In the genomic region with DNA sequence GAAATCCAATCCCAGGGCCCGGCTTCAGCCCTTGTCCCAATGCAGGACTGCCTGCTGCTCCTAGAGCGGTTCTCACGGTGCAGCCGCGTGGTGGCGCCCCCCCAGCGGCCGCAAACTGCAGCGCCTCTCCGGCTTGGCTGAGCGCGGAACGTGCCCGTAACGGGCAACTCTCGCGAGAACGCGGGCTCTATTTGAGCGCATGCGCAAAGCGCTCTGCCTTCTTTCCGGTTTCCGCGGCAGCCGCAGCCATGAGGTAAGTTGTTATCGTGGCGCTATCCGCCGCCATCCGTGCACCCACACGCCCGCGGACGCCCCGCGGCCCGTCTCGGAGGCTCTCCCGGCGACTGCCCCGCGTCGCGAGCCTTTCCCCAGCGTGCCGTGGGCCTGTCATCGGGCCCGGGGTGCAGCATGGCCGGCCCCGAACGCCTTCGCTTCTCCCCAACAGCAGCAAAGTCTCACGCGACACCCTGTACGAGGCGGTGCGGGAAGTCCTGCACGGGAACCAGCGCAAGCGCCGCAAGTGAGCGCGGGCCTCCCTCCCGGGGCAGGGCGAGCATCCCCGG, we compare ENCODE assay signal across 8 mouse cellular contexts. TPM values are rescaled to one million over a fixed set of nuclear protein-coding genes. Genes with fewer than 3 reads are reported as not detected.
DNase-seq lines count a peak whose midpoint lies in the region; ATAC-seq lines count a peak whose summit lies in the region.

A gene (plus strand): TSS at position 106 of the 563 bp plus-strand sequence.

- H3K27me3 ChIP-seq in hindbrain, embryonic 12.5 days = no peaks in the 10 kb centered on the region

- under 1% methylated on average over 65 of the region's 67 CpGs for WGBS in hindbrain, embryonic 12.5 days

- peak within 1 kb of the TSS; percentile 87 for H3K4me3 ChIP-seq in hindbrain, embryonic 12.5 days

- H3K36me3 ChIP-seq in hindbrain, embryonic 12.5 days = peaks cover 18% of the 10 kb centered on the region

- peak within 1 kb of the TSS; percentile 99 for H3K9ac ChIP-seq in hindbrain, embryonic 12.5 days

- H3K27ac ChIP-seq in hindbrain, embryonic 12.5 days = peak within 1 kb of the TSS; percentile 95

- no peaks in the 10 kb centered on the region for H3K9me3 ChIP-seq in hindbrain, embryonic 12.5 days (replicated peaks)

- peak; percentile 90 for ATAC-seq in hindbrain, embryonic 12.5 days (ENCODE audit: low FRiP score)

- H3K4me2 ChIP-seq in hindbrain, embryonic 12.5 days (replicated peaks) = peak within 1 kb of the TSS; percentile 92

- H3K4me1 ChIP-seq in hindbrain, embryonic 12.5 days = peaks cover 29% of the 10 kb centered on the region

- DNase-seq in MN1 (ENCODE audit: low spot score) = peak; percentile 98
- peak; percentile 95 for DNase-seq in cerebellum, adult 9-11 months
- DNase-seq in frontal cortex, postnatal 10 days (ENCODE audit: low spot score in 2 of 2) = peak; percentile 90 to 97
- peak; percentile 98 for DNase-seq in layer of hippocampus, postnatal 14 days (ENCODE audit: low spot score in 2 of 2)
- DNase-seq in lung, postnatal 14 days = peak; percentile 100
- peak; percentile 89 for DNase-seq in retina, adult 2 months (ENCODE audit: low read depth, low spot score)
- DNase-seq in thymus, postnatal 36 days = peak; percentile 97 to 99

RNA-seq across cellular contexts. Expression of the gene that starts here (rescaled TPM):
- 287 and 354 TPM in 2 replicates for polyA plus RNA-seq in hindbrain, embryonic 12.5 days (2016; fragmentation: Nextera tagmentation; extraction: Ambion mirVana)
- total RNA-seq in layer of hippocampus, postnatal 14 days (2021) = 100 to 1,000 TPM; 394 to 418 TPM

Comparison
In these comparisons a context has a peak if more than half of its experiments do, and no peak if none do; other contexts are left out.
1. Peak in every context shown above with its lines: DNase-seq, ATAC-seq, H3K4me3 ChIP-seq and H3K27ac ChIP-seq.